Mouse (Mus musculus) gastrocnemius, postnatal 10 days (tissue): ENCODE data around the gene Actn4. TPM values are rescaled to one million over a fixed set of nuclear protein-coding genes. Genes with fewer than 3 reads are reported as not detected.
"Not testable (repeated sequence)": the region's sequence is repeated elsewhere in the genome, so short reads cannot be mapped to it uniquely, and the experiment has no call there.

Source experiments
- DNase-seq: peaks from one replicate; pipeline ENCODE4 v3.0.0; 2021; ENCODE audit warnings: mixed read lengths
- total RNA-seq, 2 experiments: library from RNA; stranded (reverse); gene quantifications; 2 replicates each; pipeline ENCODE4 v1.2.3; 2021

Actn4 gene
- total RNA-seq, 2 experiments from 2014 or later, result 90.2 to 120 TPM

DNA sequence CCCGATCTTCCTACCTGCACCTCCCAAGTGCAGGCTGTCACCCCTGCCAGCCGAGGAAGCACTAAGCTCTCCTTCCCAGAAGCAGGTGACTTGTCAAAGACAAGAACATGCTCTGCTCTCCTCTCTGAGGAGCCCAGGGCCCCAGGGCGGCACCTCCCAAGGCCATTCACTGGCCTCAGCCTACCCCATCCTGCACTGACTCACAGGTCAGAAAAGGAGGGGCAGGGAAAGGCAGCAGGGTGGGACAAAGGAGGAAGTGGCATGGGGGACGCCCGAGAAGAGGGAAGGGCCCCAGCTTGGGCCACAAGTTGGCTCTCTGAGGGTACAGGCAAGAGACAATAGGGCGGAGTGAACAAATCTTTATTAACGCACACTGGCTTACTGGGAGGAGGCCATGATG, 8.9 kb upstream of the Actn4 start:
- no peak for DNase-seq

GRCm38 (mm10) chr7:28969672-28970394, 7.7 kb upstream of the Actn4 start:
- DNase-seq, result no peak

GRCm38 (mm10) chr7:28969271-28969670, 7.1 kb upstream of the Actn4 start:
- DNase-seq, result no peak

DNA sequence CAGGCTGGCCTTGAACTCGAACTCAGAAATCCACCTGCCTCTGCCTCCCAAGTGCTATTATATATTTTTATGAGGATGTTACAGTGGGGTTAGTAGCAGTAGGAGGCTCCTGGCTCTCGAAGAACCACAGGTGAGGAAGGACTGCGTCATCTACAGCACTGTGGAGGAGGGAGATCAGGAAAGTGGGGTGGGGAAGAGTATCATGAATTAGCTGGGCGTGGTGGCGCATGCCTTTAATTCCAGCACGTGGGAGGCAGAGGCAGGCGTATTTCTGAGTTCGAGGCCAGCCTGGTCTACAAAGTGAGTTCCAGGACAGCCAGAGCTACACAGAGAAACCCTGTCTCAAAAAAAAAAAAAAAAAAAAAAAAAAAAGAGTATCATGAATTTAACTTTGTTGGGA, 6.0 kb upstream of the Actn4 start:
- not testable (repeated sequence) for DNase-seq

- no peak for DNase-seq
Measured at GRCm38 (mm10) chr7:28966751-28967505, 4.8 kb upstream of the Actn4 start.

DNA sequence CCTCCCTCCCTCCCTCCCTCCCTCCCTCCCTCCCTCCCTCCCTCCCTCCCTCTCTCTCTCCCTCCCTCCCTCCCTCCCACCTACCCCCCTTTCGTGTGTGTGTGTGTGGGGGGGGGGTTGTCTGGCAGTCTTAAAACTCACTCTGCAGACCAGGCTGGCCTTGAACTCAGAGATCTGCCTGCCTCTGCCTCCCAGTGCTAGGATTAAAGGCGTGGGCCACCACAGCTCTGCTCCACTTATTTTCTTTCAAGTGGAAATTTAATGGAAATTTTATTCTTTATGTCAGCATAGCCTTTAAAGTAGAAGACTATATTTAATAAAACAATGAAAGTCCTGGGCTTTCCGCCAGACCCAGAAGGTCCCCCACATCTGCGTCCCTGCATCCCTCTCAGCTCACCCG, 4.0 kb upstream of the Actn4 start:
- no peak for DNase-seq

- DNase-seq, result no peak
Measured at GRCm38 (mm10) chr7:28965346-28965840, 3.3 kb upstream of the Actn4 start.

GRCm38 (mm10) chr7:28963399-28963923, 1.3 kb upstream of the Actn4 start:
- no peak for DNase-seq

DNA sequence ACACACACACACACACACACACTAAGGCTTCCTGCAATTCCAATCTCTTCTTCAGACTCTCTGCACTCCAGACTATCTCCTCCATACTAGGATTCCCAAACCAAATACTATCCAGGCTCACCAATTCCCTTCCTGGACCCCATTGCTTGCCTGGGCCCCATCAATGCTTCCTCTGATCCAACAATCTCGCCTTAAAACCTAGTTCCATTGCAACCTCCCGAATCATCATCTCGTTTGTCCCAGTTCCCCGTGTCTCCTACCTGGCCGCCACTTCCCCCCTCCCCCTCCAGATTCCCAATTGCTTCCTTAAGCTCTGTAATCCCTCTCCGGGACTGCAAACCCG, 585 bp downstream of the Actn4 start:
- no peak for DNase-seq

GRCm38 (mm10) chr7:28960354-28961046, 1.6 kb downstream of the Actn4 start:
- no peak for DNase-seq

- DNase-seq, result no peak
Measured at GRCm38 (mm10) chr7:28959505-28960045, 2.6 kb downstream of the Actn4 start.

DNA sequence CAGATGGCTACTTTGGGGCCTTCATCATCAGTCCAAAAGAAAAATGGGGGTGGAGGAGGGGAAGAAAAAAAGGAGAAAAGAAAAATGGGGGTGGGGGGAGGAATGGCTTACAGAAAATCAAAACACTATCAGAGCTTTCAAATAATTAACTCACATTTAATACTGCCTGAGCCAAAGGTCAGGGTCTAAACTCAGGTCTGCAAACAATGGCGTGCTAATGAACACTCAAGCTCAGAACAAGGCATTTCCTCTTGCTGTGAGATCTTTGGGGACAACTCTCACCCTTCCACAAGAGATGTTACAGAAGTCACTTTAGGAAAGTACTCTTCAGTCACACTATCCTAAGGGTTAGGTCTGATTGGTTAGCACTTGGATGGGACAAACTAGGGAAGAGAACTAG, 3.4 kb downstream of the Actn4 start:
- no peak for DNase-seq

DNA sequence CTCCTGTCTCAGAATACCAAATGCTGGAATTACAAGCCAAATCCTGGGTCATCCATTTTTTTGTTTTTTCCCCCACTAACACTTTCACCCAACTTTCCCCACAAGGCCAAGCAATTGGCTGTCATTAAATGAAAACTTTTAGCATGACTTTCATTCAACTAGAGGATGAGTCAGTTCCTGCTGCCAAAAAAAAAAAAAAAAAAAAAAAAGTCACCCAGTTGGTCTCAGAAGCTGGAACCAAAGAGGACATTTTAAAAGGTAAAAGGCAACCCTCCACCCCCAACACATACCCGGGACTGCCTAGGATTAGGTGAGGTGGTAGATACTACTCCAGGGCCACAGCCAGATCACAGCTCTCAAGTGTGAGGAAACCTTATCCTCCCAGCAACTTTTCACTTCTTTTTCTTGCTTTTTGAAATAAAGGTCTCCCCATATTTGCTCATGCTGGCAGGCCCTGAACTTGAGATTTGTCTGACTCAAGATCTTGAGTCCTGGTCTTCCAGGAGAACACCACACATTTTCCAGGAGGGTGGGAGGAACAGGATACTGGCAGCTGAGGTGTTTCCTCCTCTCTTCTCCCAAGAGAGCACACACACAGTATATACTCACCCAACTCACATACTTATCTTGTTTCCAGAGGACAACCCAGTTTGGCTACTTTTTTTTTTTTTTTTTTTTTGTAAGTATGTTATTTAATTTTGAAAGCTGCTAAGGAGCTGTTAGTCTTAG, 4.0 kb downstream of the Actn4 start:
- no peak for DNase-seq

DNA sequence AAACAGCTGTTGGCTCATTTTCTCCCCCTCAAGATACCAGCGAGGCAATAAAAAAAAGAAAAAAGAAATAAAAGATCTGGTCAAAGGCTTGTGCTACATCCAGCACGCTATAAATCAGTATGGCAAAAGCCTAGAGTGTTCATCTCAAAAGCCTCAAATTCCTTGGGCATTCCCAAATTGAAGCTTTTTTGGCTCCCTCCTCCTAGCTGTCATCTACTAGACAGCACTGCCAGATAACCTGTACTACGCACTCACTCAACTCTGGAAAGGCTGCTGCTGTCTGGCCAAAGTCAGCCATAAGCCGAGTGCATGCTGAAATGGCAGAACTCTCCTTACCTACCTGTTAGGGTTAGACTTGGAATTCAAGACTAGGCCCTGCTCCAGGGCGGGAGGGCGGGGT, 4.9 kb downstream of the Actn4 start:
- no peak for DNase-seq

DNA sequence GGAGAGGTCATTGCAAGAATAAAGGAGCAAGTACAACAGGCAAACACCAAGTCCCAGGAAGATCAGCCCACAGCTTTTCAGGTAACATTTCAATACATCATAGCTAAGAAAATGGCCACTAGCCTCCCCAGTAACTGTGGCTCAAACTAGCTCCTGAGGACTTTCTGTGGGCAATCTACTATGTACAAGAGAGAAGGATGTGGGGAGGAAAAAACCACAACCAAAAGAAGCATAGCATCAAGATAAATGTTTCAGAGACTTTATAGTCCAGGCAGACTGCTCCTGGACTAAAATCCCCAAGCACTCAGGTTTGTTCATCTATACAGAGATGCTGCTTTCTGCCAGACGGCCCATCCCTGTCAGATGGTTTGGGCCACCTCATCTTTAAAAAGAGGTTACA, 5.9 kb downstream of the Actn4 start:
- no peak for DNase-seq

DNA sequence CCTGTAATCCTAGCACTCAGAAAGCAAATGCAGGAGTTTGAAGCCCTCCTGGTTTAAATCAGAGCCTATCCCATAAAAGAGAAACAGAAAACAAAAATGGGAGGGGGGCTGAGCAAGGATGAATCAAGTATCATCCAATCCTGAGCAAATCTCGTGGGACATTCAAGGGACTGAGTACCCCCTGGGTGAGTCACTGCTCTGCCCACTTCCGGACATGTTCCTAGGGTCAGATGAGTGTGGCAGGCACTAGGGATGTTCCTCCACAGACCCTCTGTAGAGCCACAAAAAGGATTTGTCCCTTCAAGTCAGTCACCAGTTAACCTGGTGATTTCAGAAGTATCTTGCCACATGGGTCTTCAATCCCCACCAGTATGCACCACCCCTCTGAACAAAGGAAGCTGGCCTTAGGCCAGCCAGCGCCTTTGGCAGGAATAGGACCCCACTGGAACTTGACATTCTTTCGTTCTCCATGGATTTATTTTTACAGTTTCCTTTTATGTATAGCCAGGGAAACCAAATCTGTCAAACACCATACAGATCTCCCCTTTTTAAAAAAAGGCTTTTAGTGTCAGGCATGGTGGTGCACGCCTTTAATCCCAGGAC, 6.7 kb downstream of the Actn4 start:
- DNase-seq, result no peak

DNA sequence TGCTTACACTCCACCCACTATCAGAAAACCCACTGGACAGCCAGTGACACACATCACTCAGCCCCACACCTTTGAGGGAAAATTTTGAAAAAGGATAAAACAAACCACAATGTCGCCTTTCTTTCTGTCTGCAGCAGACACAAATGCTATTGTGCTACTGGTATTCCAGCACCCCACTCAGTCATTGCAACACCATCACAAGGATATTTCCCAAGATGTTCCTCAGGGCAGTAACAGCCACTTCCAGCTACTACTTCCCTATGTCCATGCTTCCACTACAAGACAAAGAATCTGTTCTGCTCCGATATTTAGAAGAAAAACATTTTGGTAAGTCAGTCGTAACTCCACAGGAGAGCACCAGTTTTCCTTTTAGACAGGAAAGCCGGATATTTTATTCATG, 7.4 kb downstream of the Actn4 start:
- DNase-seq, result no peak

- DNase-seq, result no peak
Measured at GRCm38 (mm10) chr7:28953476-28954376, 8.4 kb downstream of the Actn4 start.

DNA sequence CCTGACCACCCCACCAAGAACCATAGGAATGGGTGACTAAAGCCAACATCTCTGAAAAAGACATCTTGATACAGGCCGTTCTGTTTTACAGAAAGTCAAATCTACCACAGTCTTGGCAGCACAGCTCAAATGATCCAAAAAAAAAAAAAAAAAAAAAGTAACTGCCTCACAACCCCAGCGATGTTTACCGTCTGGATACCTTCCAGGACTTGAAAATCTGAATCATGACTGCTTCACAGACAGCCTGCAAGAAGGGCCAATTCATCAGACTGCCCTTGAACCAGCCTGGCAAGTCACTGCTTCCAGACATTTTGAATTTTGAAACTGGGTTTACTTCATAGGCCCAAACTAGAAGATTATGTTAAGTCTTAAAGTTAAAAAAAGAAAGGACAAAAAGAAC, 9.4 kb downstream of the Actn4 start:
- no peak for DNase-seq

GRCm38 (mm10) chr7:28951764-28952163, 10.4 kb downstream of the Actn4 start:
- no peak for DNase-seq
